Mouse (Mus musculus) liver, embryonic 16.5 days (tissue): Measurements from ENCODE around the gene Ttll11. TPM values are rescaled to one million over a fixed set of nuclear protein-coding genes. Genes with fewer than 3 reads are reported as not detected.

ENCODE experiments used
- ATAC-seq: fragments of 200-750 bp; cut with Nextera tagmentation; 2 replicates; pipeline ENCODE4 v1.8.0; 2017; ENCODE audit warnings: low read depth, mild to moderate bottlenecking, moderate number of reproducible peaks, moderate library complexity
- H3K27ac ChIP-seq: fragments of 300-500 bp; sonication (generic); 2 replicates; pipeline ENCODE4 v1.5.1; 2014; ENCODE audit warnings: mild to moderate bottlenecking, low read length
- H3K27me3 ChIP-seq: fragments of 300-500 bp; sonication (generic); 2 replicates; pipeline ENCODE4 v1.6.1; 2014; ENCODE audit warnings: low read depth, low read length, mixed read lengths; ENCODE audit not compliant: control insufficient read depth, insufficient read depth
- H3K36me3 ChIP-seq: fragments of 300-500 bp; sonication (generic); 2 replicates; pipeline ENCODE4 v1.6.1; 2014; ENCODE audit warnings: mild to moderate bottlenecking; ENCODE audit not compliant: control insufficient read depth, insufficient read depth
- H3K4me1 ChIP-seq: fragments of 300-500 bp; sonication (generic); 2 replicates; pipeline ENCODE4 v1.6.1; 2014; ENCODE audit warnings: low read depth, low read length, mixed read lengths; ENCODE audit not compliant: control insufficient read depth
- H3K4me2 ChIP-seq: fragments of 300-500 bp; sonication (generic); 2 replicates; pipeline ENCODE4 v1.6.1; 2014; ENCODE audit warnings: low read depth, low read length, mixed read lengths
- H3K4me3 ChIP-seq: fragments of 300-500 bp; sonication (generic); 2 replicates; pipeline ENCODE4 v1.5.1; 2014; ENCODE audit warnings: low read depth, mild to moderate bottlenecking, low read length
- H3K9ac ChIP-seq: fragments of 300-500 bp; sonication (generic); 2 replicates; pipeline ENCODE4 v1.6.1; 2014; ENCODE audit warnings: low read depth, low read length
- H3K9me3 ChIP-seq: fragments of 300-500 bp; sonication (generic); replicated peaks from 2 replicates; pipeline ENCODE4 v1.6.1; 2016; ENCODE audit warnings: low read length; ENCODE audit not compliant: control insufficient read depth
- WGBS: fragments of 180-500 bp; shearing (Covaris S2); extraction: QIAGEN DNeasy Blood & Tissue Kit; methylation state at CpG from one replicate; pipeline ENCODE4 v1.1.7; 2014; ENCODE audit not compliant: insufficient replicate concordance; 5-methylcytosine and 5-hydroxymethylcytosine counted together
- polyA plus RNA-seq: library from polyadenylated mRNA; unstranded; fragments of >200 nt; fragmentation: Nextera tagmentation; extraction: Ambion mirVana; gene quantifications from 2 replicates; pipeline ENCODE4 v1.2.1, GENCODE M21; 2015

The Ttll11 gene
- polyA plus RNA-seq, 1 experiment from 2014 or later, result 0.79 TPM

DNA sequence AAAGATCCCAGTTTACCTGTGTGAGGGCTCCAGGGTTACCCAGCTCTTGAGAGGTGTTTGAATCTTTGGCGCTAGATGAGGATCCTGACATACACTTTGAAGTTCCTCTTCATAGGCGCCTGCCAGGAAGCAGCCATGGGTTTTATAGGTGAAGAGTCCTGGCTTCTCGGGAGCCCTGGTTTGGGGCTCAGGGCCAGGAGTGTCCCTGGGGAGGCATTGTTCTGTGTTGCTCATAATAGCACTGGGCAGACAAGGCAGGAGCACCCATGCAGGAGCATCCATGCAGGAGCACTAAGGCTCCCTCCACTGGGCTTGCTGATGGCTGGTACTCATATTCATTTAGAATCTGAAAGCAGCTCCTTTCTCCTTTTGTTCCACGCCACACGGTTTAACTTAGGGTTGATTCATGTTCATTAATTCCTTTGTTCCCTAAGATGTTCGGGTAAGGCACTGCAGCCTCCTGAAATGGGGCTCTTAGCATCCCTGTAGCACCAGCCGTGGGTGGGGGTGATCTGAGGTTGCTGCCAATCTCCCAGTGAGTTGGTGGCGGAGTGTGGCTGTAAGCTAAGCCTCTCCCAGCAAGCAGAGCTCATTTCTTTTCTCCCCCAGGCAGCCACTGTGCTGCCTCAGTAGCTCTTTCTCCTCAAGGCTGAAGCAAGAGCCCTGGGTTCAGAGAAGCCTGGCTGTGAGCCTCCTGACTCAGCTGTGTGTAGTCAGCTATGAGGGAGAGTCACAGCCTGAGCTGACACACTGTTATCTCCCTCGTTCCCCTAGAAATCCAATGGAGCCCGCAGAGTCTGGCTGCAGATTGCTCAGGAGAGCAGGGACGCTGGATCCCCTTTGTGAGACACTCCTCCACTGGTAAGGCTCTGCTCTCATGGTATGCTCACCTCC is 133.9 kb downstream of the Ttll11 start:
- WGBS, result 38% methylated on average over 11 of the region's 11 CpGs

DNA sequence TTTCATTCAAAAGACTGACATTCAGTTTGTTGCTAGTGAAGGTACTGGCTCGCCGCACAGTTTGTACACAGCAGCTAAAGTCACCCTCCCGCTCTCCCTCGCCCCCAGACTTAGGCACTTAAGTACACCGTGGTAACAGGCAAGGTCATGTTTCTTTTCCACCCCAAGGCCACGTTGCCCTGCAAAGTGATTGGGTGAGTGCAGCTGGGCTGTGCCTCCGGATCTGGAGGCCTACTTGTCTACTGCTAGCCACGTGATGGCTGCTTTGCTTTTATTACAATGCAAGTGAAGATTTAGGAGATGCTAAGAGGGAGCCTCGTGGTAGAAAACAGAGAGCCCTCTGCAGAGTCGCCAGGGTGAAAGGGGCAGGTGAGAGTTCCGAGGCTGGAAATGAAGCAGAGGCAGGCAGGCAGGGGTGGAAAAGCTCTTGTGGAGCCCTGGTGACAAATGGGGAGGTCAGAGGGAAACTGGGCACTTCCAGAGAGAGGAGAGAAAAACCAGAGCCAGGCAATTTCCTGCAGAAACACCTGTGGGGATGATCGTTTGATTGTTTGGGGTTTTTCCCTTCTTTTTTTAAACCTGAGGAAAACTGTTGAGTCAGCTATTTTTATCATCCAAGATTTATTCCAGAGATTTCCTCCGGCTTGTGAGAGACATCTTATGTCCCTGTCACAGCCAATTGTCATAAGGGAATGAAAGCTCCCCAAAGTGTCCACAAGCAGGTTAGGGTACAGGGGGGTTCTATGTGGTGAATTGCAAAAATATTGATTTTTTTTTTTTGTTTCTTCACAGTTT is 135.6 kb downstream of the Ttll11 start:
- peaks cover 6% of the 10 kb centered on the region for H3K4me1 ChIP-seq
- H3K9ac ChIP-seq, result no peak overlapping the region
- no peak overlapping the region for H3K4me2 ChIP-seq
- no peaks in the 10 kb centered on the region for H3K36me3 ChIP-seq
- no peaks in the 10 kb centered on the region for H3K27me3 ChIP-seq
- H3K27ac ChIP-seq, result no peak overlapping the region
- no peak overlapping the region for H3K4me3 ChIP-seq
- ATAC-seq, result no peak
- H3K9me3 ChIP-seq, result no peaks in the 10 kb centered on the region
- 51% methylated on average over 13 of the region's 13 CpGs for WGBS

More for the DNA sequence above, 133.9 kb downstream of the Ttll11 start:
- Histone ChIP-seq H3K4me1 (peaks cover 4% of the 10 kb centered on the region), H3K4me3 (no peak overlapping the region), H3K36me3 (no peaks in the 10 kb centered on the region), H3K27me3 (no peaks in the 10 kb centered on the region), H3K9me3 (no peaks in the 10 kb centered on the region), H3K27ac (no peak overlapping the region), H3K9ac (no peak overlapping the region), H3K4me2 (no peak overlapping the region)
- no peak for ATAC-seq

DNA sequence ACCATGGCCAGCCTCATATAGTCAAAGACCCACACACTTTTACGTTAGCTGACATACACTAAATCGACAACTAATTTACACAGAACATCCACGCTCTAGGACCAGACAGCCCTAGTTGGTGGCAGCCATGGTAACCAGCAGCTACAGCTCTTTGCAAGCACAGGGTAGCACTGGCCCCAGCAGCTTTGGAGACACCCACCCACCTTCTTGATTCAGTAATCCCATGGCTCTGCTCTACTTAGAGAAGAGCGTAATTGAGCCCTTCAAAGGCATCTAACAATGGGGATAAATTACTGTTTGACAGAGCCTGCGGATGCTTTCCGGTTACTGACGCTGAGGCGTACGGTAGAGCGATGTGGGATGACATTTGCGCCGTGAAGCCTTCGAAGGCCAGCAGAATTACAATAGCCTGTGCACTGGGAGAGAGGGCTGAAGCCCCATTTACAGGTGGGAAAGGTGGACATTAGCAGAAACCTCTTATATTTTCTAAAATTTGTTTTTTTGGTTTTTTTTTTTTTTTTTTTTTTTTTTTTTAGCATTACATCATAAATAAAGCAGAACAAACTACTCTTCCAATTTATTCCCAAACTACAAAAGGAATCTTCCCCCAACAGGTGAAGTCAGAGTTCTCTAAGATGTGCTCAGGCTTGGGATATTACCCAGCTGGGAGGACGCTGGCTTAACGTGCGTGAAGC is 136.8 kb downstream of the Ttll11 start:
- H3K4me2 ChIP-seq, result no peak overlapping the region
- no peaks in the 10 kb centered on the region for H3K27me3 ChIP-seq
- H3K36me3 ChIP-seq, result no peaks in the 10 kb centered on the region
- ATAC-seq, result no peak
- no peak overlapping the region for H3K4me3 ChIP-seq
- 88% methylated on average over 16 of the region's 16 CpGs for WGBS
- no peaks in the 10 kb centered on the region for H3K9me3 ChIP-seq
- no peak overlapping the region for H3K27ac ChIP-seq
- H3K4me1 ChIP-seq, result peaks cover 6% of the 10 kb centered on the region
- no peak overlapping the region for H3K9ac ChIP-seq

DNA sequence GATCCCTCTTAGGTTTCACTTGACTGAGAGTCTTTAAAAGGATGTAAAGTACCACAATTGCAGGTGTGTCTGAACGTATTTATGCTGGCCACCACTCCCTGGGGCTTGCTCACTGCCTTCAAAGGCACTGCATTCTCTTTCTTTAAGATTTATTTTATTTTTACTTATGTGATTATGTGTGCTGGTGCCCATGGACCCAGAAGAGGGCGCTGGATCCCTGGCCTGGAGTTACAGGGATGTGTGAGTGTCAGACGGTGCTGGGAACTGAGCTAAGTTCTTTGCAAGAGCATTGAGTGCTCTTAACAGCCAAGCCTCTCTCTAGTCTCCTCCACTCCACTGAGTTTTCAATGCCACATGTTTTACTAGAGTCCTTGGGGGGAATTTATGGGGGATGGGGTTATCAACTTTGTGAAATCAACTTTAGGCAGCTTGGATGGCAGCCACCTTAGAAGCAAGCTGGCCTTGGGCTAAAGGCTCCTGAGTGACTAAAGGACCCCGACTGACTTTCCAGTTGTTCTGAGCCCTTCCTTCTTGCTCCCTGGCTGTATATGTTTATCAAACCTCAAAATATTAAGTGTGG is 137.8 kb downstream of the Ttll11 start:
- Histone ChIP-seq H3K36me3 (no peaks in the 10 kb centered on the region), H3K4me3 (no peak overlapping the region), H3K27me3 (no peaks in the 10 kb centered on the region), H3K4me1 (peaks cover 6% of the 10 kb centered on the region), H3K9me3 (peaks cover 5% of the 10 kb centered on the region; the same call in 1 of the 2 replicates), H3K9ac (no peak overlapping the region), H3K27ac (no peak overlapping the region), H3K4me2 (no peak overlapping the region)
- no peak for ATAC-seq
- 46% methylated on average over 4 of the region's 4 CpGs for WGBS

DNA sequence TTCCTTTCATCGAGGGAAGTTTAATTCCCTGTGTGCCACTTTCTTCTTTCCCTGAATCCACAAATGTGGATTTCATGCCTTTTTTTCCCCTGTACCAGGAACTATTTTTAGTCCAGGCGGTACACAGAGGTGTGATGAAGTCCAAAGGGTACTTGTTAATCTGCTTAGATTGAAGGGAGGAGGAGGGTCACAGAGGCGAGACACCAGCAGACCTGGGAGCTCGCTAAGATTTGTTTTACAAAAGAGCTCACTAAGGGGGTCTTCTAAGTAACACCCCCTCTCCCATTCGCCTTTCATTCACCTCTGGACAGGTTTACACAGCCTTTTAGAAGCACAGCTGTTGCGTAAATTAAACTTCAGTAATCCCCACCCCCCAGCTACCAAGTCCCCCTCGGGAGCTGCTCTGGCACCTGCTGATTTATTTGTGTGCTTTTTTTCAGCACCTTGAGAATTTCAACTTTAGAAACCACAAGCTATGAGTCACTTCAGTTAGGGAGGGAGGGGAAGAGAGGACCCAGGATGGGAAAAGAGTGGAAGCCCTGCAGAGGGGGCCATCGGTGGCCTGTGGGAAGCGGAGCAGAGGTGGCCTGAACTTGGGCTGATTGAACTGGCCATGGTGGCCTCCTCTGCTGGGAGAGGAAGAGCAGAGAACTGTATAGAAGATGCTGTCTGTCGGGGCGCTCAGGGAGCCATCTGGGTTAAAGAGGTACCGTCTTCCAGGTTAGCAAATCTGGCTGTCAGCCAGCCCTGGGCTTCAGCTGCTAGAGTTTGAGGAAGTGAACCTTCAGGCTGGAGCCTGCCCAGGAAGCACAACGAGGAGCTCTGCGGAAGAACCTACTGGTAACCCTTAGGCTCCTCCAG is 138.5 kb downstream of the Ttll11 start:
- Histone ChIP-seq H3K36me3 (no peaks in the 10 kb centered on the region), H3K9me3 (peaks cover 5% of the 10 kb centered on the region; the same call in 1 of the 2 replicates), H3K4me3 (no peak overlapping the region), H3K27ac (no peak overlapping the region), H3K4me2 (no peak overlapping the region), H3K27me3 (no peaks in the 10 kb centered on the region), H3K9ac (no peak overlapping the region), H3K4me1 (peaks cover 6% of the 10 kb centered on the region)
- peak; percentile 48; the same call in 1 of the 2 replicates for ATAC-seq
- 32% methylated on average over 14 of the region's 14 CpGs for WGBS

DNA sequence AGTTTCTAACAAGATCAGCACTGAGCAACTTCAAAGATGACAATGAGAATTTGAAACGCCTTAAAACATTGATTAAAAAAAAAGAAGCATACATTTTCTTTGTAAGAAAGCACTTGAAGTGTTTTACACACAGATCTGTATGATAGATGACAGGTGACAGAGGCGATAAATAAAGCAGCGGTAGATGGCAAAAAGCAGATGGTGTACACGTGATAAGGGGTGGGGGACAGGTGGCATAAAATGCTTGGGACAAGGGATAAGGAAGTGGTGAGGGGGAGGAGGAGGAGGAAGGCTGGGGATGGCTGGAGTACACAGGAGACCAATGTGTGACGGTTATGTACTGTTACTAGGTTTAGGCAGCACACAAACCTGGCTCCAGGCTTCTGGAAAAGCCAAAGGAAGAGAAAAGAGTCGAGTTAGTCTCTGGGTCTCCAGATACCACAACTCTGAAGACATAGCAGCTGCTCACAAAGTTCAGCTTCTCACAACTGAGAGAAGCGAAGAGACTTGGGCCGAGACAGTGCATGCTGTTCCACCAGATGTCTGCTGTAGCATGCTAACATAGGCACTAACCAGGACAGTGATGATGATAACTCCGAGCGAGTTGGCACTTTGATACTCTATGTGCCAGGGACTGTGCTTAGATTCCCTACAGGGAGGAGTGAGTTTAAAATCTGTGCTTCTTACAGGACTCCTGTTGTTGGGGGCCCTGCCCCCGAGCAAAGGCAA is 140.8 kb downstream of the Ttll11 start:
- no peak overlapping the region for H3K27ac ChIP-seq
- no peak for ATAC-seq
- no peak overlapping the region for H3K9ac ChIP-seq
- H3K4me3 ChIP-seq, result no peak overlapping the region
- H3K4me1 ChIP-seq, result peaks cover 6% of the 10 kb centered on the region
- no peak overlapping the region for H3K4me2 ChIP-seq
- no peaks in the 10 kb centered on the region for H3K27me3 ChIP-seq
- 49% methylated on average over 11 of the region's 11 CpGs for WGBS
- peaks cover 5% of the 10 kb centered on the region; the same call in 1 of the 2 replicates for H3K9me3 ChIP-seq
- no peaks in the 10 kb centered on the region for H3K36me3 ChIP-seq

DNA sequence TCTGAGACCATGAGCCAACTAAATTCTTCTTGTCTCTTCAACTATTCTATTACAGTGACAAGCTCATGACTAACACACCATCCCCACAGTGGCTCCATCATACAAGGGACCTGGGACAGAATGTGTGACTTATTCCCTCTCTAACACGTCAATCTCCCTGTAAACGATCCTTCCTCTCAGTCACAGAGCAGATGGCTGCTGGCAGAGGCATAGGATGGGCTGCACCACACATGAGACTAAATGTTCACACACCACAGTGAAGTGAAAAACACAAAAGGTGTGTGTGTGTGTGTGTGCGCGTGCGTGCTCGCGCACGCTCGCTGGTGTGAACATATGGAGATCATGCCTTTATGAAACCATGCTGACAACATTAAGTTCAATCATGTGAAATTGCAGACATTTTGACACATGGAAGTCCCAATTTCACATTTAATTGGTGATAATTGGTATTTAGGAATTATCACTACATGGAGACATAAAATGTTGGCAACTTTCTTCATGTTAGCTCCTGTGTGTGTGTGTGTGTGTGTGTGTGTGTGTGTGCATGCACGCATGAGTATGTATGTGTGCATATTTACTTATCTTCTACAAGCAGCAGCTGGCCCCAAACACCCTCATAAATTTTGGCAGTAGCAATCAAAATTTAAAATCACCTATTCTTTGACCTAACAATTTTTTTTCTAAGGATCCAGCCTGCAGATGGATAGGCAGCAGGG is 145.4 kb downstream of the Ttll11 start:
- Histone ChIP-seq H3K4me1 (peaks cover 30% of the 10 kb centered on the region), H3K9ac (no peak overlapping the region), H3K27me3 (no peaks in the 10 kb centered on the region), H3K36me3 (no peaks in the 10 kb centered on the region), H3K4me3 (no peak overlapping the region), H3K9me3 (peaks cover 5% of the 10 kb centered on the region; the same call in 1 of the 2 replicates), H3K4me2 (no peak overlapping the region), H3K27ac (no peak overlapping the region)
- ATAC-seq, result no peak
- WGBS, result 90% methylated on average over 10 of the region's 10 CpGs
